Mouse (Mus musculus) embryonic facial prominence, embryonic 11.5 days (tissue): ENCODE results near the gene Nol4l. TPM values are rescaled to one million over a fixed set of nuclear protein-coding genes. Genes with fewer than 3 reads are reported as not detected.

Experiments
- ATAC-seq: fragments of 200-750 bp; cut with Nextera tagmentation; replicated peaks from 2 replicates; pipeline ENCODE4 v1.8.0; 2017; ENCODE audit warnings: low read depth; ENCODE audit not compliant: insufficient number of reproducible peaks, low FRiP score, low TSS enrichment
- DNase-seq: peaks from one replicate; pipeline ENCODE4 v3.0.0-alpha.2; 2015; ENCODE audit warnings: low spot score
- H3K27ac ChIP-seq: fragments of 300-500 bp; sonication (generic); replicated peaks from 2 replicates; pipeline ENCODE4 v1.5.1; 2014; ENCODE audit warnings: mild to moderate bottlenecking, low read depth, low read length, control low read depth
- H3K27me3 ChIP-seq: fragments of 300-500 bp; sonication (generic); 2 replicates; pipeline ENCODE4 v1.6.1; 2014; ENCODE audit warnings: mild to moderate bottlenecking, low read length, moderate library complexity, mixed read lengths; ENCODE audit not compliant: control insufficient read depth, insufficient read depth
- H3K36me3 ChIP-seq: fragments of 300-500 bp; sonication (generic); replicated peaks from 2 replicates; pipeline ENCODE4 v1.6.1; 2014; ENCODE audit warnings: low read depth, mild to moderate bottlenecking, low read length, moderate library complexity, mixed read lengths; ENCODE audit not compliant: control insufficient read depth, insufficient read depth
- H3K4me1 ChIP-seq: fragments of 300-500 bp; sonication (generic); 2 replicates; pipeline ENCODE4 v1.6.1; 2014; ENCODE audit warnings: low read length, mixed read lengths; ENCODE audit not compliant: control insufficient read depth, insufficient read depth
- H3K4me2 ChIP-seq: fragments of 300-500 bp; sonication (generic); 2 replicates; pipeline ENCODE4 v1.6.1; 2014; ENCODE audit warnings: low read depth, mild to moderate bottlenecking, control low read depth, low read length, moderate library complexity
- H3K4me3 ChIP-seq: fragments of 300-500 bp; sonication (generic); 2 replicates; pipeline ENCODE4 v1.5.1; 2014; ENCODE audit warnings: low read depth, low read length, control low read depth
- H3K9ac ChIP-seq: fragments of 300-500 bp; sonication (generic); replicated peaks from 2 replicates; pipeline ENCODE4 v1.6.1; 2014; ENCODE audit warnings: mild to moderate bottlenecking, control low read depth, low read length
- H3K9me3 ChIP-seq: fragments of 300-500 bp; sonication (generic); replicated peaks from 2 replicates; pipeline ENCODE4 v1.6.1; 2016; ENCODE audit warnings: mild to moderate bottlenecking, low read length, inconsistent platforms, mixed read lengths; ENCODE audit not compliant: control insufficient read depth
- WGBS: fragments of 180-500 bp; shearing (Covaris S2); extraction: QIAGEN DNeasy Blood & Tissue Kit; methylation state at CpG from one replicate; pipeline ENCODE4 v1.1.7; 2014; 5-methylcytosine and 5-hydroxymethylcytosine counted together
- polyA plus RNA-seq: library from polyadenylated mRNA; unstranded; fragments of >200 nt; fragmentation: Nextera tagmentation; extraction: Ambion mirVana; gene quantifications from 2 replicates; pipeline ENCODE4 v1.2.1, GENCODE M21; 2014

Nol4l gene
- polyA plus RNA-seq, 1 experiment from 2014 or later = 17.6 TPM

- H3K4me1 ChIP-seq = peaks cover 4% of the 10 kb centered on the region; the same call in 1 of the 2 replicates
Measured at GRCm38 (mm10) chr2:153548221-153548923, 18.6 kb upstream of the Nol4l start.

GRCm38 (mm10) chr2:153547633-153548032, 17.9 kb upstream of the Nol4l start:
- Histone ChIP-seq H3K4me2 (no peak overlapping the region), H3K9me3 (no peaks in the 10 kb centered on the region), H3K27me3 (no peaks in the 10 kb centered on the region), H3K4me3 (no peak overlapping the region), H3K4me1 (peaks cover 4% of the 10 kb centered on the region; the same call in 1 of the 2 replicates), H3K36me3 (no peaks in the 10 kb centered on the region), H3K27ac (no peak overlapping the region), H3K9ac (no peak overlapping the region)
- DNase-seq (no peak), ATAC-seq (no peak)
- WGBS = 80% methylated on average over 3 of the region's 3 CpGs

More at GRCm38 (mm10) chr2:153548221-153548923, 18.6 kb upstream of the Nol4l start:
- Histone ChIP-seq H3K9ac (no peak overlapping the region), H3K27ac (no peak overlapping the region), H3K4me2 (no peak overlapping the region; the same call in 1 of the 2 replicates), H3K27me3 (no peaks in the 10 kb centered on the region), H3K9me3 (no peaks in the 10 kb centered on the region), H3K4me3 (no peak overlapping the region), H3K36me3 (no peaks in the 10 kb centered on the region)
- peak; percentile 34; the same call in 1 of the 2 replicates for ATAC-seq
- 35% methylated on average over 14 of the region's 14 CpGs for WGBS
- peak; percentile 47 for DNase-seq

GRCm38 (mm10) chr2:153546972-153547371, 17.2 kb upstream of the Nol4l start:
- Histone ChIP-seq H3K9ac (no peak overlapping the region), H3K4me2 (no peak overlapping the region), H3K4me1 (peaks cover 4% of the 10 kb centered on the region; the same call in 1 of the 2 replicates), H3K4me3 (no peak overlapping the region), H3K27ac (no peak overlapping the region), H3K9me3 (no peaks in the 10 kb centered on the region), H3K27me3 (no peaks in the 10 kb centered on the region), H3K36me3 (no peaks in the 10 kb centered on the region)
- no peak for ATAC-seq
- WGBS = 65% methylated on average over 4 of the region's 4 CpGs
- no peak for DNase-seq

DNA sequence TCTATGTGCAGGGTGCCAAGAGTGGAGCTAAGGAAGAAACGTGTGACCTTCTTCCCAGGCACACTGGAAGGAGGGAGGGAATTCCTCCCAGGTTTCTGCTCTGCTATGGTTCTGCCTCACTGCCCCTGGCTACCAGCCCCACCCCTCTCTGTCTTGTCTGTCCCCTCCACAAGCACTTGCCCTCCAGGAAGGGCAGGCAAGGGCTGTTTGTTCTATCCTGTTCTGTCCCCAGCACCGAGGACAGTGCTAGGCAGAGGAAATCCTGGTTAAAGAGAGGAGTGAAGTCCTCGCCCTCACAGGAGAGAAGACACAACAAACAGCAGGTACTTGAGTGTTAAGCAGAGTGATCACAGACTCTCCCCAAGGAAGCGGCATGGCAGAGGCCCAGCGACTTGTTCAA, 16.7 kb upstream of the Nol4l start:
- peaks cover 4% of the 10 kb centered on the region; the same call in 1 of the 2 replicates for H3K4me1 ChIP-seq
- no peak overlapping the region for H3K4me3 ChIP-seq
- H3K36me3 ChIP-seq = no peaks in the 10 kb centered on the region
- H3K4me2 ChIP-seq = no peak overlapping the region
- no peak overlapping the region for H3K27ac ChIP-seq
- no peak overlapping the region for H3K9ac ChIP-seq
- DNase-seq (no peak), ATAC-seq (no peak)
- no peaks in the 10 kb centered on the region for H3K27me3 ChIP-seq
- 26% methylated on average over 5 of the region's 5 CpGs for WGBS
- H3K9me3 ChIP-seq = no peaks in the 10 kb centered on the region

GRCm38 (mm10) chr2:153544771-153545170, 15.0 kb upstream of the Nol4l start:
- no peak overlapping the region for H3K9ac ChIP-seq
- ATAC-seq (no peak), DNase-seq (no peak)
- H3K4me3 ChIP-seq = no peak overlapping the region
- no peaks in the 10 kb centered on the region for H3K27me3 ChIP-seq
- 70% methylated on average over 4 of the region's 4 CpGs for WGBS
- no peaks in the 10 kb centered on the region for H3K9me3 ChIP-seq
- H3K36me3 ChIP-seq = no peaks in the 10 kb centered on the region
- peaks cover 4% of the 10 kb centered on the region; the same call in 1 of the 2 replicates for H3K4me1 ChIP-seq
- no peak overlapping the region for H3K4me2 ChIP-seq
- H3K27ac ChIP-seq = no peak overlapping the region

DNA sequence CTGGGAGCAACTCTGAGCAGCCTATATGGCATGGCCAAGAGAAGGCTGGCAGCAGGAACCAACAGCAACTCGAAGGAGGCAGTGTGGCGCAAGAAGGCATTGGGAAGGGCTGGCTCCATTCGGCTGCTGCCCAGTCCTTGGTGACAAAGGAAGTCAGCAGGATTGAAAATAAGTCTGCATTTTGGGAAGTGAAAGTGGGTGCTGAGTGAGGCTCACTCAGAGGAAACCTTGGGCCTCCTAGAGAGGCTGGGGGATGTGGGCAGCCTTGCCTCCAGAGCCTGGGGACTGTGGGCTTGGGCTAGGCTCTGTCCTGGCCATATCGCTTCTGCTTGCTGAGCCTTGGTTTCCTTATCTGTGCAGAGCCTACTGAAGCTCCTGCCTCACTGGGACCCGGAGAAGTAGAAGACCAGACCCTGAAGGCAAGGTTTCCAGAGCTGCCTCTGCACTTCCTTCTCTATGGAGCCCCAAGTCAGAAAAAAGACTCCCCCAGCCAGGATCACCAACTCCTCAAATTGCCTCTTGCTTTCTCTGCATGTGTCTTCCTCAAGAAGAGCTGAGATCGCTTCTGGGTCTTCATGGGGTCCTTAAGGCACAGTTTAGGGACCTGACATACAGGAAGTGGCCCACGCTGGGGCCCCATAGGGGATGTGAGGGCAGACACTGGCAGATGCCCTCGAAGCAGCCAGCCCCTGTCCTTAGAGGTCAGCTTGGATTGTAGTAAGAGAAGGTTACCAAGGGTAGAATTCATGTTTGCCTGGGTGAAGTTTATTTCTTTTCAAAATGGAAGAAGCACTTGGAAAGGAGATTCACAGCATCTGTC, 14.3 kb upstream of the Nol4l start:
- Histone ChIP-seq H3K4me2 (no peak overlapping the region), H3K4me3 (no peak overlapping the region), H3K27ac (no peak overlapping the region), H3K4me1 (peaks cover 4% of the 10 kb centered on the region; the same call in 1 of the 2 replicates), H3K9me3 (no peaks in the 10 kb centered on the region), H3K9ac (no peak overlapping the region), H3K27me3 (no peaks in the 10 kb centered on the region), H3K36me3 (no peaks in the 10 kb centered on the region)
- DNase-seq (no peak), ATAC-seq (no peak)
- WGBS = 84% methylated on average over 8 of the region's 8 CpGs

GRCm38 (mm10) chr2:153542936-153543668, 13.3 kb upstream of the Nol4l start:
- Histone ChIP-seq H3K4me1 (peaks cover under 1% of the 10 kb centered on the region; the same call in 1 of the 2 replicates), H3K9me3 (no peaks in the 10 kb centered on the region), H3K4me2 (no peak overlapping the region), H3K9ac (no peak overlapping the region), H3K4me3 (no peak overlapping the region), H3K36me3 (no peaks in the 10 kb centered on the region), H3K27ac (no peak overlapping the region), H3K27me3 (no peaks in the 10 kb centered on the region)
- ATAC-seq (no peak), DNase-seq (no peak)
- WGBS = 82% methylated on average over 8 of the region's 8 CpGs
